ENCODE assay signal across 1 mouse cellular context in genomic region chr8:95888285-95889136, GRCm38 (mm10).
A peak's percentile ranks its signal among the peaks of the same experiment; 100 is the strongest.
TF ChIP-seq lines count a peak whose summit lies in the region.

Gene Got2 (minus strand): TSS chr8:95888547.

TF ChIP-seq in CH12.LX, 34 proteins besides CTCF, POLR2A, EP300 and RAD21 (continued from another document):
- TF ChIP-seq USF1 (IDR thresholded peaks at IDR 0.05; ENCODE audit: low read depth, low read length) = no peak
- TF ChIP-seq SIN3A (IDR thresholded peaks at IDR 0.05; ENCODE audit: low read length) = 0 out of 2 replicates have a peak, but pooled peaks have one; percentile 39
- no peak for TF ChIP-seq JUND (conservative IDR thresholded peaks at IDR 0.05; ENCODE audit: low read depth, low read length)
- TF ChIP-seq IRF4 (IDR thresholded peaks at IDR 0.05; ENCODE audit: low read depth, low read length) = peak; percentile 53; the same call in 1 of the 2 replicates
- TF ChIP-seq KAT2A (IDR thresholded peaks at IDR 0.05; ENCODE audit: insufficient replicate concordance, low read length) = no peak
- TF ChIP-seq ETS1 (conservative IDR thresholded peaks at IDR 0.05; ENCODE audit: low read depth, low read length) = no peak
- no peak; the same call in 1 of the 2 replicates for TF ChIP-seq MAZ (IDR thresholded peaks at IDR 0.05; ENCODE audit: low read depth, low read length)
- TF ChIP-seq RCOR1 (conservative IDR thresholded peaks at IDR 0.05; ENCODE audit: low read depth, low read length) = no peak
- no peak for TF ChIP-seq CHD1 (IDR thresholded peaks at IDR 0.05; ENCODE audit: low read depth, low read length)
- no peak for TF ChIP-seq CHD2 (IDR thresholded peaks at IDR 0.05; ENCODE audit: low read length)
- peak; percentile 38 for TF ChIP-seq NELFE (IDR thresholded peaks at IDR 0.05; ENCODE audit: low read depth, low read length)
- peak; percentile 15; the same call in 1 of the 2 replicates for TF ChIP-seq SMC3 (IDR thresholded peaks at IDR 0.05; ENCODE audit: low read depth, low read length)
- peak; percentile 50; the same call in 1 of the 2 replicates for TF ChIP-seq MEF2A (IDR thresholded peaks at IDR 0.05; ENCODE audit: borderline replicate concordance, low read depth, low read length)
- TF ChIP-seq GABPA (IDR thresholded peaks at IDR 0.05; ENCODE audit: insufficient replicate concordance, low read depth, low read length) = peak; percentile 39; the same call in 1 of the 2 replicates
- TF ChIP-seq MAX (IDR thresholded peaks at IDR 0.05; ENCODE audit: low read length) = peak; percentile 5; the same call in 1 of the 2 replicates
- TF ChIP-seq UBTF (IDR thresholded peaks at IDR 0.05; ENCODE audit: low read depth, low read length) = peak; percentile 24; the same call in 1 of the 2 replicates
- no peak for TF ChIP-seq USF2 (conservative IDR thresholded peaks at IDR 0.05; ENCODE audit: low read depth, low read length)
- peak; percentile 48; the same call in 1 of the 2 replicates for TF ChIP-seq POLR2AphosphoS2 (IDR thresholded peaks at IDR 0.05; ENCODE audit: low read depth, low read length)
- TF ChIP-seq E2F4 (IDR thresholded peaks at IDR 0.05; ENCODE audit: insufficient replicate concordance, low read depth, low read length) = no peak
- TF ChIP-seq MYC (IDR thresholded peaks at IDR 0.05; ENCODE audit: low read depth, low read length) = no peak; the same call in 1 of the 2 replicates
